In genomic region chr14:51358111-51358982, GRCm38 (mm10) we compare ENCODE assay signal across 9 mouse cellular contexts. TPM values are rescaled to one million over a fixed set of nuclear protein-coding genes. Genes with fewer than 3 reads are reported as not detected.
DNase-seq lines count a peak whose midpoint lies in the region; ATAC-seq and TF ChIP-seq lines count a peak whose summit lies in the region.
"Had no signal": no experiment of that assay in that cellular context is flagged by ENCODE, and none has a peak within 500 bp of the region (broad histone marks: within the 10 kb centered on the region; RNA-seq: fewer than 3 reads in every experiment).

No protein-coding gene starts in this region.

- peak overlapping the region; percentile 78 for H3K9ac ChIP-seq in heart, embryonic 13.5 days

- H3K27ac ChIP-seq in heart, embryonic 13.5 days (replicated peaks) = no peak overlapping the region
- H3K27ac ChIP-seq in midbrain, embryonic 10.5 days (replicated peaks) = peak overlapping the region; percentile 79

- H3K9me3 ChIP-seq in heart, embryonic 13.5 days = no peaks in the 10 kb centered on the region
- no peaks in the 10 kb centered on the region for H3K9me3 ChIP-seq in midbrain, embryonic 10.5 days (replicated peaks)
- H3K9me3 ChIP-seq: megakaryocyte, embryonic 14.5 days had no signal

- H3K27me3 ChIP-seq in heart, embryonic 13.5 days (replicated peaks) = peaks cover 12% of the 10 kb centered on the region; the same call in 1 of the 2 replicates
- H3K27me3 ChIP-seq in midbrain, embryonic 10.5 days (ENCODE audit: low read depth, poor library complexity, severe bottlenecking) = peaks cover 30% of the 10 kb centered on the region

- TF ChIP-seq CTCF in brain, embryonic 14.5 days (IDR thresholded peaks at IDR 0.05; ENCODE audit: borderline replicate concordance, extremely low read depth, insufficient read depth, insufficient read length) = no peak

- no peak for DNase-seq in heart, adult 8-10 months (ENCODE audit: low spot score)
- DNase-seq in brain, embryonic 14.5 days (ENCODE audit: low read depth) = peak; percentile 69
- DNase-seq in frontal cortex, postnatal 14 days (ENCODE audit: low spot score in 2 of 2) = peak; percentile 24 to 34
- peak; percentile 15 to 26 for DNase-seq in layer of hippocampus, postnatal 25 days (ENCODE audit: extremely low spot score in 1 of 2, low spot score in 1 of 2)
- DNase-seq in midbrain, embryonic 10.5 days (ENCODE audit: low spot score) = peak; percentile 48
- peak; percentile 4 for DNase-seq in yolk sac, embryonic 10.5 days (ENCODE audit: low spot score)
- DNase-seq in urinary bladder, adult 2 months (ENCODE audit: low spot score) = no peak

- 4% methylated on average over 69 of the region's 75 CpGs for WGBS in heart, embryonic 13.5 days
- 7% methylated on average over 75 of the region's 75 CpGs for WGBS in midbrain, embryonic 10.5 days

- TF ChIP-seq POLR2A in brain, embryonic 14.5 days (IDR thresholded peaks at IDR 0.05; ENCODE audit: borderline replicate concordance, extremely low read depth, insufficient read depth, insufficient read length, poor library complexity, severe bottlenecking) = no peak

- H3K4me2 ChIP-seq in heart, embryonic 13.5 days = peak overlapping the region; percentile 88

- H3K4me1 ChIP-seq in heart, embryonic 13.5 days = no peaks in the 10 kb centered on the region
- peaks cover 3% of the 10 kb centered on the region; the same call in 1 of the 2 replicates for H3K4me1 ChIP-seq in midbrain, embryonic 10.5 days
- H3K4me1 ChIP-seq: megakaryocyte, embryonic 14.5 days had no signal

- ATAC-seq in heart, embryonic 13.5 days (ENCODE audit: extremely low read depth, insufficient number of reproducible peaks, low FRiP score, low TSS enrichment) = no peak

- H3K36me3 ChIP-seq in heart, embryonic 13.5 days = no peaks in the 10 kb centered on the region
- H3K36me3 ChIP-seq in midbrain, embryonic 10.5 days = no peaks in the 10 kb centered on the region

- H3K4me3 ChIP-seq in heart, embryonic 13.5 days = peak overlapping the region; percentile 60
- H3K4me3 ChIP-seq in midbrain, embryonic 10.5 days = peak overlapping the region; percentile 61
- H3K4me3 ChIP-seq: megakaryocyte, embryonic 14.5 days had no signal

RNA-seq across cellular contexts. Expression of gene Gm7247, which starts 3.2 kb away (rescaled TPM):
- polyA plus RNA-seq in heart, embryonic 13.5 days (2015; fragmentation: Nextera tagmentation; extraction: Ambion mirVana) = not detected in 2 replicates
- total RNA-seq in heart, adult 8-10 months (2022) = not detected
- polyA plus RNA-seq in brain, embryonic 14.5 days (2012; rRNA removed) = not detected in 2 replicates
- not detected for total RNA-seq in layer of hippocampus, postnatal 25 days (2021)
- not detected in 2 replicates for polyA plus RNA-seq in midbrain, embryonic 10.5 days (2016; fragmentation: Nextera tagmentation; extraction: Ambion mirVana)
- not detected in 2 replicates for polyA plus RNA-seq in urinary bladder, adult 2 months (2012; rRNA removed)

RNA-seq across cellular contexts. Expression of gene Vmn2r88, which starts 52.3 kb away (rescaled TPM):
- polyA plus RNA-seq in heart, embryonic 13.5 days (2015; fragmentation: Nextera tagmentation; extraction: Ambion mirVana) = not detected in 2 replicates
- total RNA-seq in heart, adult 8-10 months (2022) = not detected
- not detected in 2 replicates for polyA plus RNA-seq in brain, embryonic 14.5 days (2012; rRNA removed)
- total RNA-seq in layer of hippocampus, postnatal 25 days (2021) = not detected
- not detected in 2 replicates for polyA plus RNA-seq in midbrain, embryonic 10.5 days (2016; fragmentation: Nextera tagmentation; extraction: Ambion mirVana)
- not detected in 2 replicates for polyA plus RNA-seq in urinary bladder, adult 2 months (2012; rRNA removed)

Comparison
In these comparisons a context has a peak if more than half of its experiments do, and no peak if none do; other contexts are left out.
1. DNase-seq: peak in brain, embryonic 14.5 days (single experiment), frontal cortex, postnatal 14 days (2 of 2), layer of hippocampus, postnatal 25 days (2 of 2), midbrain, embryonic 10.5 days (single experiment) and yolk sac, embryonic 10.5 days (single experiment); none in heart, adult 8-10 months (single experiment) and urinary bladder, adult 2 months (single experiment).